Mouse (Mus musculus) adipocyte (in vitro differentiated cells): ENCODE measurements around the gene Zbtb5.
"Not testable (repeated sequence)": the region's sequence is repeated elsewhere in the genome, so short reads cannot be mapped to it uniquely, and the experiment has no call there.

Experiments
- DNase-seq: peaks from one replicate; pipeline ENCODE4 v3.0.0-alpha.2; 2016; ENCODE audit warnings: low spot score

Zbtb5 gene

DNA sequence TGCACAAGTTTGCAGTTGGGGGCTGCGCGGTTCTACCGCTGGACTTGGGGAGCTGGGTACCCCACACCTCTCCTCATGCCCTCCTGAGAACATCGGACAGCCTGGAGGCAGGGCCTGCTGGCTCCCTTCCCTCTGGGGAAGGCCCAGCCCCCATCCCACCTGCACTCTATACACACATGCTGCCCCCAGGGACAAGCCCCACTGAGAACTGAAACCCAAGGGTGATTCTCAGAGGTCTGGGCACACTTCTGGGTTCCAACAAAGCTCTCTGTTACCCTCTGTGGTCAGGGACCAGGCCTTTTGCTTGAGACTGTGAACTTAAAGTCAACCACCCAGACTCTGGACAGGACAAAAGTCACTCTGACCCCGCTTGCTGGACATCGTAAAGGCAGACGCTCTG is 42.2 kb downstream of the Zbtb5 start:
- no peak for DNase-seq

DNA sequence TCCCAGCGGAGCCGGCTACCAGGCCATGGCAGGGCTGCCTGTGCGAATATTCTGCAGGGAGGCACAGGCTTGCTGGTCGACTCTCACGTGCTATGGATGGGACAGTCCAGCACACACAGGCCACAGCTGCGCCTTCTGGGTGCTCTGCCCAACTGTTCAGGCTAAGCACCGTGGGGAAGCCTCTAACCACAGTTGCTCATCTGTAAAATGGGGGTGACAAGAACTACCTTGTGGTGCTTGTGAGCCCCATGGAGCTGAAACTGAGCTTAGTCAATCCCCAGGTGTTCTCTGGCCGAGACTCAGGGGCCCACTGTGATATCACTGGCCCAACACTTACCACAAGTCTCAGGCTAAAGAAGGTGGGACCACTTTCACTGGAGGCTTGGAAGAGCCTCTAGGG is 44.8 kb downstream of the Zbtb5 start:
- DNase-seq = no peak

DNA sequence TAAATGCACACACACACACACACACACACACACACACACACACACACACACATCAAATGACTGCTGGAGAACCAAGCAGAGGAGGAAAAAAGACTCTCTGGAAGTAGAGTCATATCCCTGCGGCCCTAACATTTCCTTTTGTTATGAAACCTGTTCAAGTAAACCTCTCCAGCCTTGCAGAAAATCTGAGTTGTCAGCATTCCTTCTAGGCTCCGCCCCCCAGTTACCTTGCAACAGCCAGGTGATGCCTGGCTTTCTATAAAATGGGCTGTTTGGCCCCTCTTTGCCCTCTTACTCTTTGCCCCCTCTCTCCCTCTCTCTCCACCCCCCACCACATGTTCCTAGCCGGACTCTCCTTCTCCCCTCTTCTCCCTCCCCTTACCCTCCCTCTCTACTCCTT is 46.5 kb downstream of the Zbtb5 start:
- no peak for DNase-seq

DNA sequence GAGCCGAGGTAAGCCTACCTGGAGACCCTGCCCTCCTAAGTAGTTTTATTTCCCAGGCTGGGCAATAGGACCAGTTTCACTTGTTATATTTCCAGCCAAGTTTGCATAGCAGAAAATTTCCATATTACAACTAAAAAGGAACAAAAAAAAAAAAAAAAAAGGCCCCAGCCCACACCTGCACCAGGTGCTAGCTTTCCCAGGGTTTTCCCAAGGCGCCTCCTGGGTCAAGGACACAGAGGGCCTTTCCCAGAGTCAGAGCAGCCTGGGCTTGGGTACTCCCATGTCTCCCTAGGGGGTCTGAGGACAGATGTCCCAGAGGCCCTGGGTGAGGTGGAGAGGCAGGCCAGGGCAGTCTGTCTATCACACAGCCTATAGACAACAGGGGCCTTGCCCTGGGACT is 47.0 kb downstream of the Zbtb5 start:
- DNase-seq = no peak

DNA sequence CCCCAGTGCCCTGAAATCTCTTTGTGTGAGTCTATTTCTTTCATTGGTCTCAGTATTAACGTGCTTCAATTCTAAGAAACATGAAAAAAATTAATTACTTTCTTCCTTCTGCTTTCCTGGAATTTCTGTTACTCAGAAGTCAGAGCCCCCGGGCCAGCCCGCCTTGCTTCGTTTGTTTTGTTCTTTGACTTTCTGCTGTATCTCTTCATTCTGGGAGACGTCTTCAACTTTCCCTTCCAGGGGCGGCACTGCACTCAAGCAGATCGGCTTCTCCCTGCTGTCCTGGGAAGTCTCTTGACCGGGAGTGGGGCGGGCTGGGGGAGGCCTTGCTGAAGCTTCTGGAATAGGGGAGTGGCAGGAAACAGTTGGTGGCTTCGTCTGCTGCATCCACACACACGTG is 49.1 kb downstream of the Zbtb5 start:
- no peak for DNase-seq

DNA sequence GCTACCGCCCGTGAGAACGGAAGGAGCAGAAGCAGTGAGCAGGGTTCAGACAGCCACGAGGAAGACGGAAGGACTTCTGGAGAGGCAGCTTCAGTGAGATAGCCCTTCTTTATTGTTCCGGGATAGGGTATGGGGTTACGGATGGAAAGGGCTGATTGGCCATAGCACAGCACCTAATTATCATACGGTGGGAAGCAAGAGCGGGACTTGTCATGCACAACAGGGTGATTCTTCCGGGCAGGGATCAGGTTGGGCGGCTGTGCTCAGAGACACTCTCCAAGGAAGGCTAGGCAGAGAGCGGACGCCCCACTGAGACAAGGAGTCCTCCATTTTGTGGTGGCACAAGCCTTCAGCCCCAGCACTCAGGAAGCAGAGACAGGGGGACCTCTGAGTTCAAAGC is 53.0 kb downstream of the Zbtb5 start:
- no peak for DNase-seq

DNA sequence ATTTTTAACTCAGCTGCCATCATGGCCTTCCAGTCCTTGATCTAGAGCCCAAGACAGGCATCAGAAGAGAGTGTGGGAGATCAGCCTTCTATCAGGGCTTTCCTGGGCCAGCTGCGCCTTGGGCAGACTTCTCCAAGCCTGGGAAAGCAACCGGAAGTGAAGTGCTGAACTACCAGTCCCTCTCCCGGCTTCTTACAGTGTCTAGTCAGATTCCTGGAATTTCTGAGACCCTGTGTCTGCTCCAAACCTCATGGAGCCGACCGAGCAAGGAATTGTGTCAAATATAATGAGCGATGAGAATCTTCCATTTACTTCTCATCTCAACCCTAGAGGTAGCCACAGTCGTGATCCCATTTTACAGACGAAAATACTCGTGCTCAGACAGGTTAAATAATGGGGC is 53.4 kb downstream of the Zbtb5 start:
- DNase-seq = no peak

DNA sequence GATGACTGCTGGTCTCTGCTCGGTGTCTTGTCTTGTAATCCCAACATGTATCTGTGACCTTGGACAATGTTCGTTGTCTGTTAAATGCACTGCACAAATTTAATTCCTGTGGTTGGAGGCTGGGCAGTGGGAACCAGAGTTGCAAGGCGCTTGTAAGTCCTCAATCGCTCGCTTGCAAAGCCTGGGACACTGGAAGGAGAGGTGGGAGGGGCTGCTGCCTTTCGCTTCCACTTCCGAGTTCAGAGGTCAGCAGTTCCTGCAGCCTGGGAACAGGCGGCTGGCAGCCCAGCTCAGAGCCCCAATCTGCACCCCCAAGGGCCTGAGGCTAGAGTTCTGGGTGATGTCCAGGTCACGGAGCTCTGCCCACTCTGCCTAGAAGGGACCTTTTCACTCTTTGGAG is 59.2 kb downstream of the Zbtb5 start:
- DNase-seq = peak; percentile 33

DNA sequence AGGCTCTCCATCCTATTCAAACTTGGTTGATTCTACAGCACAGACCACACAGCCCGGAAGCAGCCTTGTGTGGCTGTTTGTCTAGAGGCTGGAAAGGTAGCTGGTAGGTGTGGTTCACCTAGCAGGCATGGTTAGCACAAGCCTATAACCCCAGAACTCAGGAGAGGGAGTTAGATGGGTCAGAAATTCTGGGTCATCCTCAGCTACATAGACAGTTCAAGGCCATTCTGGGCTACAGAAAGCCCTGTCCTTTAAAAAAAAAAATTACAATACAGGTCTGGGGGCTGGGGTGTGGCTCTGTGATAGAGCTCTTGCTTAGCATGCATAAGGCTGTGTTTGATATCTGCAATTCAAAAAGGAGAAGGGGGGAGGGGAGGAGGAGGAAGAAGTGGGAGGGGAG is 63.9 kb downstream of the Zbtb5 start:
- no peak for DNase-seq

DNA sequence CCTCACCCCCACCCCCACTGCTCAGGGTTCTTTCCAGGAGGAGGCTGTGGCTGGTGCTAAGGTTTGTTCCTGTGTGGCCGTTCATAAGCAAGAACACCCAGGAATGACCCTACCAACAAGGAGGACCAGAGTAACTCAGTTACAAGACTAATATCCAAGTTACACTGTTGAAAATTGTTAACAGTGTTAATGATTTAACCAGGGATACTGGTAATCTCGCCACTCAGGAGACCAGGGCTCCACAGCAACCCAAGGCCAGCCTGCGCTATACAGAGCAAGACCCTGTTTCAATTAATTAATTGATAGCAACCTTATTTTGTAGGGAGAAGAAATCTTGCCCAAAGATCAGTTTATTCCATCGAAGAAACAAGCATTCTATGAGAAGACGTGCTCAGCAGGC is 64.7 kb downstream of the Zbtb5 start:
- no peak for DNase-seq

DNA sequence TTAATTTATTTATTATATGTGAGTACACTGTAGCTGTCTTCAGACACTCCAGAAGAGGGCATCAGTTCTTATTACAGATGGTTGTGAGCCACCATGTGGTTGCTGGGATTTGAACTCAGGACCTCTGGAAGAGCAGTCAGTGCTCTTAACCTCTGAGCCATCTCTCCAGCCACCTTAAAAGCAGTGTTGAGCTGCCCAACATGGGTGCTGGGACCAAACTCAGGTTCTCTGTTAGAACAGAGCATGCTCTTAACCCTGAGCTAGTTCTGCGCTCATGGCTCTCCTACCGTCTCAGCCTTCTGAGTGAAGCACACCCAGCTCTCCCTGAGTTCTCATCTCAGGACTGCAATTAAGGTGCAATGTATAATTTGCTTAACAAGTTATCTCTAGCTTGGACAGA is 66.1 kb downstream of the Zbtb5 start:
- not testable (repeated sequence) for DNase-seq

DNA sequence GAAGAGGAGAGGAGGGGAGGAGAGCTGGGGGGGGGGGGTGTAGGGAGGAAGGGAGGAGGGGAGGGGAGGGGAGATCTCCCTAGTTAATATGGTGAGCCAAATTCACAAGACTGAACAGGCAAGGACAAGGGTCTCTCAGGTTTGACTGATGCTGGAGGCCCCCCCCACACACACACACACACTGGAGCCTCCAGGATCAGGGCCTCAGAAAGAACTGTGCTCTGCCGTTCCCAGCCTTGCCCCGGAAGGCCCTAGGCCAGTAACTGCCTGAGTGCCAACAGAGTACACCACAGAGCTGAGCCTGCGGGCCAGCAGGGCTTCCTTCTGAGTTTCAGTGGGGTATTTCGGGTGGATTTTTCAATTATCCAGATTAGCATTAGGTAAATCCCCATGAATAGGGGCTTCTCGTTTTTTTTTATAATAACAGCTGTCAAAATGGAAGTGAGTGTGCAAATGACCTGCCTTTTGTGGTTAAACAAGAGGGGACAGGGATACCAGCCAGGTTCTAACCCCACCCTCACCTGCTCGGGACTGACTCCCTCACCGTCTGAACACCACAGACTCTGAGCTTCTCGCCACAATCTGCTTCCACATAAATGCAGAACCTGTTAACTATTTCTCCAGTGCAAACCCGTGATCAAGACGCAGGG is 67.7 kb downstream of the Zbtb5 start:
- DNase-seq = no peak

DNA sequence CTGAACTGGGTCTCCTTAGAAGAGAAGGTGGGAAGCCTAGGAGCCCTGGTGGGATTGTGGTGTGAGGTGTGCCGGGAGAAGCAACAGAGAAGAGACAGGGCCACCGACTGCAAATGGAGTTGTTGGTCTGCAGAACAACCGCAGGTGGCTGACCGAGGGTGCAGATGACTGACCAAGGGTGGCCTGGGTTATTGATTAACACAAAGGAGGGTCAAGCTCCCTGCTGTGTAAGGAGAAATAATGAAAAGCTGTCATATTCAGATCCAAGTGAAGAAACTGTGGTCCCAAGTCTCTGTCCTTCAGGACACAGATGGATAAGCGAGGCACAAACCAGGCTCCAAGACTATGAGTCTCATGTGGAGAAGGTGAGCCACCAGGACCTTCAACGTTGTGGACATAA is 68.7 kb downstream of the Zbtb5 start:
- no peak for DNase-seq

DNA sequence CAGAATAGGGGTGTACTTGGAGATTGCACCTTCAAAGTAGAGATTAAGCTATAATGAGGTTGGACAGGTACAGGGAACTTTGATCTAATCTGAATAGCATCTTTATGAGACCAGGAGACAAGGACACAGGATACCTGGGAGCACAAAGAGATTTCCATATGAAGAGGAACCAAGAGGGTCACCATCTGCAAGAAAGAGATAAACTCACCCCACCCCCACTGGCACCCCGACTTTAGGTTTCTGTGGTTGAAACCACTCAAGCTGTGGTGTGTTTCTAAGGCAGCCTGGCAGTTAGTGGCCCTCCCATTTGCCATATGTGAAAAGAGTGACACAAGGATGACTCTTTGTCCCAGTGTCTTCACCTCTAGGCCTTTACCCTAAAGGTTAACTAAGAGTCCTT is 70.0 kb downstream of the Zbtb5 start:
- no peak for DNase-seq
